Mouse (Mus musculus): ENCODE measurements around the gene Rsad2. TPM values are rescaled to one million over a fixed set of nuclear protein-coding genes. Genes with fewer than 3 reads are reported as not detected.
A peak's percentile ranks its signal among the peaks of the same experiment; 100 is the strongest.

Rsad2 gene
- polyA plus RNA-seq, 1 experiment from 2014 or later, result 0.32 TPM

- Histone ChIP-seq H3K27ac (replicated peaks) (0 out of 2 replicates have a peak overlapping the region, but pooled peaks have one; percentile 2), H3K4me1 (peaks cover 55% of the 10 kb centered on the region), H3K4me2 (peak overlapping the region; percentile 83), H3K4me3 (replicated peaks) (peak overlapping the region; percentile 80), H3K9me3 (replicated peaks) (no peaks in the 10 kb centered on the region), H3K9ac (replicated peaks) (no peak overlapping the region), H3K27me3 (replicated peaks) (no peaks in the 10 kb centered on the region), H3K36me3 (no peaks in the 10 kb centered on the region)
- 56% methylated on average over 10 of the region's 10 CpGs for WGBS
- no peak for ATAC-seq (ENCODE audit: low FRiP score)
These were observed 44.3 kb downstream of the Rsad2 start for GRCm38 (mm10) chr12:26411841-26412450.

DNA sequence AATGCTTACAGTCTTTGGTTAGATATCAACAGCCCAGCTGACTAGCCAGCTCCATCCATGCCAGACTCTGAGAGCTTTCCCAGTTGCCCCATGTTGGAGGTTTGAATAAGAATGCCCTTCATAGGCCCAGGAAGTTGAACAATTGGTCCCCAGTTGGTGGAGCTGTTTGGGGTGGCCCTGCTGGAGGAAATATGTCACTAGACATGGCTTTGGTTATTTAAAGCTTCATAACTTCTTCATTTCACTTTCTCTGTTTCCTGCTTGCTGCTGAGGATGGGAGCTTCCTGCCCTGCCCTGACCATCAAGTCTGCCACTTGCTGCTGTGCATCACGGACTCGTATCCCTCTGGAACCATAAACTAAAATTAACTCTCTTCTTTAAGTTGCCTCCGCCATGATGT is 45.8 kb downstream of the Rsad2 start:
- H3K27me3 ChIP-seq (replicated peaks), result no peaks in the 10 kb centered on the region
- 77% methylated on average over 3 of the region's 3 CpGs for WGBS

GRCm38 (mm10) chr12:26408707-26409106 is 47.5 kb downstream of the Rsad2 start:
- no peak overlapping the region for H3K4me2 ChIP-seq
- no peak overlapping the region for H3K4me3 ChIP-seq (replicated peaks)
- H3K27ac ChIP-seq (replicated peaks), result no peak overlapping the region
- H3K9ac ChIP-seq (replicated peaks), result no peak overlapping the region
- WGBS, result 68% methylated on average over 9 of the region's 9 CpGs
- no peaks in the 10 kb centered on the region for H3K9me3 ChIP-seq (replicated peaks)
- H3K4me1 ChIP-seq, result peaks cover 53% of the 10 kb centered on the region
- no peaks in the 10 kb centered on the region for H3K27me3 ChIP-seq (replicated peaks)
- 0 out of 2 replicates have a peak, but pooled peaks cover 2% of the 10 kb centered on the region for H3K36me3 ChIP-seq
- ATAC-seq (ENCODE audit: low FRiP score), result no peak

More for the DNA sequence above, 45.8 kb downstream of the Rsad2 start:
- Histone ChIP-seq H3K4me1 (peaks cover 59% of the 10 kb centered on the region), H3K9ac (replicated peaks) (no peak overlapping the region), H3K27ac (replicated peaks) (no peak overlapping the region), H3K36me3 (no peaks in the 10 kb centered on the region), H3K9me3 (replicated peaks) (no peaks in the 10 kb centered on the region), H3K4me3 (replicated peaks) (no peak overlapping the region), H3K4me2 (no peak overlapping the region)
- ATAC-seq (ENCODE audit: low FRiP score), result no peak

- H3K27ac ChIP-seq (replicated peaks), result no peak overlapping the region; the same call in 1 of the 2 replicates
- H3K4me3 ChIP-seq (replicated peaks), result no peak overlapping the region
- H3K9ac ChIP-seq (replicated peaks), result no peak overlapping the region
- H3K27me3 ChIP-seq (replicated peaks), result no peaks in the 10 kb centered on the region
- H3K4me1 ChIP-seq, result peaks cover 34% of the 10 kb centered on the region
- no peak overlapping the region for H3K4me2 ChIP-seq
- ATAC-seq (ENCODE audit: low FRiP score), result no peak
- H3K9me3 ChIP-seq (replicated peaks), result no peaks in the 10 kb centered on the region
- 83% methylated on average over 11 of the region's 11 CpGs for WGBS
- H3K36me3 ChIP-seq, result 0 out of 2 replicates have a peak, but pooled peaks cover 3% of the 10 kb centered on the region
These were observed 51.2 kb downstream of the Rsad2 start for GRCm38 (mm10) chr12:26404781-26405702.

- ATAC-seq (ENCODE audit: low FRiP score), result no peak
- H3K4me1 ChIP-seq, result peaks cover 27% of the 10 kb centered on the region
- WGBS, result 86% methylated on average over 16 of the region's 16 CpGs
- no peaks in the 10 kb centered on the region for H3K27me3 ChIP-seq (replicated peaks)
- no peak overlapping the region for H3K27ac ChIP-seq (replicated peaks)
- no peak overlapping the region for H3K4me3 ChIP-seq (replicated peaks)
- 0 out of 2 replicates have a peak, but pooled peaks cover 3% of the 10 kb centered on the region for H3K36me3 ChIP-seq
- H3K4me2 ChIP-seq, result no peak overlapping the region
- H3K9ac ChIP-seq (replicated peaks), result no peak overlapping the region
- H3K9me3 ChIP-seq (replicated peaks), result no peaks in the 10 kb centered on the region
These were observed 52.7 kb downstream of the Rsad2 start for GRCm38 (mm10) chr12:26403372-26404125.

DNA sequence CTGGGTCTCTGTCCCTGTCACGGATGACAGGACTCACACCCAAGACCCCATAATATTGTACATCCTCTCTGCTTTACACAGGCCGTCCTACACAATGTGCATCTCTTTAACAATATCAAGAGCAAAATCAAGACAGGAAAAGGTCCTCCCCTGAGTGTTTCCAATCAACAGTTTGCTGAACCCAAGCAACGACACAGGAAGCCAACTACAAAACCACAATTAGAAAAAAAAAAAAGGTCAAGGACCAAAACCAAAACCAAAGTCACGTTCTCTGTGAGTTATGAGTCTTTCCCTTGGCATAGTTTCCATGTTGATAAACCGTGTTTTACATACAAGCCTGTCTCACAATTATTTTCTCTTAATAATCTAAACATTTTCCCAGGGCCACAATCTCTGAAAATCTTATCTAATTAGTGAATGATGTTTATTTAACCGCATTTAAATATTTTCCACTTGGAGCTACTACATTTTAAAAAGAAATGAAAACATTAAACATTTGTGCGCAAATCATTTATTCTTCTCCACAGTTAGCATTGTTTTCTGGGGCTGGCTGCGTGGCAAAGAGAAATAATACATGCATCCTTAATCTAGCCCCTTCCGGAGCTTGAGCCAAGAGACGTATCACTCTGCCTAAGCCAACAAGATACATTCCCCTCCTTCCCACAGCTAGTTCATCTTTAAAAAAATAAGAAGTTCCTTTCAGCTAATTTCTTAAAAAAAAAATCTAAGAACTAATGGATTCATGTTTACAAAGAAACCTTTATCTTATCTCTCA is 54.4 kb downstream of the Rsad2 start:
- WGBS, result 77% methylated on average over 10 of the region's 10 CpGs
- H3K27ac ChIP-seq (replicated peaks), result no peak overlapping the region
- peaks cover 19% of the 10 kb centered on the region for H3K4me1 ChIP-seq
- 0 out of 2 replicates have a peak, but pooled peaks cover 3% of the 10 kb centered on the region for H3K36me3 ChIP-seq
- ATAC-seq (ENCODE audit: low FRiP score), result no peak
- H3K4me3 ChIP-seq (replicated peaks), result no peak overlapping the region
- no peaks in the 10 kb centered on the region for H3K9me3 ChIP-seq (replicated peaks)
- H3K27me3 ChIP-seq (replicated peaks), result no peaks in the 10 kb centered on the region
- H3K4me2 ChIP-seq, result no peak overlapping the region
- no peak overlapping the region for H3K9ac ChIP-seq (replicated peaks)

DNA sequence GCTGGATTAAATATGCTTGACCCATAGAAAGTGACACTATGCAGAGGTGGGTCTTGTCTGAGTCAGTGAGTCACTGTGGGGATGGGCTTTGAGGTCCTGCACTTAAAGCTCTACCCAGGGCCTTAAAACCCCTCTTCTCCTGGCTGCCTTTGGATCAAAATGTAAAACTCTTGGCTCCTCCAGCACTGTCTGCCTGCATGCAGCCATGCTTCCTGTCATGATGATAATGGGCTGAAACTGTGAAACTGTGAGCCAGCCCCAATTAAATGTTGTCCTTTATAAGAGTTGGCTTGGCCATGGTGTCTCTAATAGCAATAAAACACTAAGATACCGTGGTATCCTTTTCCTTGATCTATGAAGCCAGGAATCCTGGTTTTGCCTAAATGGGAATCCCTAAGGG is 55.0 kb downstream of the Rsad2 start:
- Histone ChIP-seq H3K4me1 (peaks cover 23% of the 10 kb centered on the region), H3K9ac (replicated peaks) (no peak overlapping the region), H3K27ac (replicated peaks) (no peak overlapping the region), H3K4me3 (replicated peaks) (no peak overlapping the region), H3K4me2 (no peak overlapping the region), H3K36me3 (0 out of 2 replicates have a peak, but pooled peaks cover 3% of the 10 kb centered on the region), H3K27me3 (replicated peaks) (no peaks in the 10 kb centered on the region), H3K9me3 (replicated peaks) (no peaks in the 10 kb centered on the region)
- no peak for ATAC-seq (ENCODE audit: low FRiP score)
- WGBS, result 68% methylated on average over 1 of the region's 1 CpGs

GRCm38 (mm10) chr12:26400762-26401161 is 55.5 kb downstream of the Rsad2 start:
- H3K36me3 ChIP-seq, result 0 out of 2 replicates have a peak, but pooled peaks cover 3% of the 10 kb centered on the region
- no peak overlapping the region for H3K27ac ChIP-seq (replicated peaks)
- no peak overlapping the region for H3K4me3 ChIP-seq (replicated peaks)
- H3K27me3 ChIP-seq (replicated peaks), result no peaks in the 10 kb centered on the region
- WGBS, result 96% methylated on average over 1 of the region's 1 CpGs
- no peaks in the 10 kb centered on the region for H3K9me3 ChIP-seq (replicated peaks)
- H3K4me1 ChIP-seq, result peaks cover 26% of the 10 kb centered on the region
- ATAC-seq (ENCODE audit: low FRiP score), result no peak
- no peak overlapping the region for H3K9ac ChIP-seq (replicated peaks)
- no peak overlapping the region for H3K4me2 ChIP-seq

DNA sequence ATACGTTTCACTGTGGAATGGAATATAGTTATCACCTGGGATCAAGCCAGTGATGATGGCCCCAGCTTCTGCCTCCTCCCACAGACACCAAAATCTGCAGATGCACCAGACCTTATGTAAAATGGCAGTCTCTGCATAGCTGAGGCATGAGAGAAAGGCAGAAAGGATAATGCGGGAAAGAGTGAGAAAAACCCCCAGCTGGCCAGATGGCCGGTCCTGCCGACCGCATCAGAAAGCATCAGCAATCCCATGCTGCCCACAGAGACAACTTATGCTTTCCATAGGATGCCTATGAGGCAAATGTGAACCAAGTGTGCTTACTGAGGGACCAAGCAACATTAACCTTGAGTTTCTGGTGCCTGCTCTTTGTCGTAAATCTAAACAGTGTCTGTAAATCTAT is 56.9 kb downstream of the Rsad2 start:
- Histone ChIP-seq H3K27me3 (replicated peaks) (no peaks in the 10 kb centered on the region), H3K4me3 (replicated peaks) (no peak overlapping the region), H3K27ac (replicated peaks) (no peak overlapping the region), H3K9me3 (replicated peaks) (no peaks in the 10 kb centered on the region), H3K9ac (replicated peaks) (no peak overlapping the region), H3K36me3 (0 out of 2 replicates have a peak, but pooled peaks cover 3% of the 10 kb centered on the region), H3K4me2 (no peak overlapping the region), H3K4me1 (peaks cover 34% of the 10 kb centered on the region)
- ATAC-seq (ENCODE audit: low FRiP score), result no peak
- 77% methylated on average over 6 of the region's 6 CpGs for WGBS

- Histone ChIP-seq H3K4me2 (no peak overlapping the region), H3K9ac (replicated peaks) (no peak overlapping the region), H3K4me3 (replicated peaks) (no peak overlapping the region), H3K9me3 (replicated peaks) (no peaks in the 10 kb centered on the region), H3K27me3 (replicated peaks) (no peaks in the 10 kb centered on the region), H3K4me1 (peaks cover 42% of the 10 kb centered on the region), H3K27ac (replicated peaks) (no peak overlapping the region), H3K36me3 (0 out of 2 replicates have a peak, but pooled peaks cover under 1% of the 10 kb centered on the region)
- no peak for ATAC-seq (ENCODE audit: low FRiP score)
- WGBS, result 70% methylated on average over 2 of the region's 2 CpGs
These were observed 57.7 kb downstream of the Rsad2 start for GRCm38 (mm10) chr12:26398597-26398996.

Data from neural tube, embryonic 15.5 days (tissue).